Mouse (Mus musculus) liver, postnatal 0 days (tissue): Measurements from ENCODE around the gene Gtf2h1. TPM values are rescaled to one million over a fixed set of nuclear protein-coding genes. Genes with fewer than 3 reads are reported as not detected.

Experiments
- ATAC-seq: fragments of 200-750 bp; cut with Nextera tagmentation; 2 replicates; pipeline ENCODE4 v1.8.0; 2017; ENCODE audit warnings: mild to moderate bottlenecking, moderate library complexity
- DNase-seq: peaks from one replicate; pipeline ENCODE4 v3.0.0-alpha.2; 2016
- H3K27ac ChIP-seq: fragments of 300-500 bp; sonication (generic); 2 replicates; pipeline ENCODE4 v1.5.1; 2014; ENCODE audit warnings: antibody characterized with exemption, moderate library complexity, mild to moderate bottlenecking, low read depth
- H3K27me3 ChIP-seq: fragments of 300-500 bp; sonication (generic); 2 replicates; pipeline ENCODE4 v1.6.1; 2014; ENCODE audit warnings: low read length, control low read depth, mixed read lengths; ENCODE audit not compliant: insufficient read depth
- H3K36me3 ChIP-seq: fragments of 300-500 bp; sonication (generic); replicated peaks from 2 replicates; pipeline ENCODE4 v1.6.1; 2014; ENCODE audit warnings: mild to moderate bottlenecking, control low read depth, low read length, moderate library complexity, mixed read lengths; ENCODE audit not compliant: insufficient read depth
- H3K4me1 ChIP-seq: fragments of 300-500 bp; sonication (generic); 2 replicates; pipeline ENCODE4 v1.6.1; 2014; ENCODE audit warnings: antibody characterized with exemption, mild to moderate bottlenecking, control low read depth; ENCODE audit not compliant: insufficient read depth
- H3K4me2 ChIP-seq: fragments of 300-500 bp; sonication (generic); 2 replicates; pipeline ENCODE4 v1.6.1; 2014; ENCODE audit warnings: low read depth, mild to moderate bottlenecking, low read length, moderate library complexity, mixed read lengths
- H3K4me3 ChIP-seq: fragments of 300-500 bp; sonication (generic); 2 replicates; pipeline ENCODE4 v1.5.1; 2014; ENCODE audit warnings: low read depth, low read length
- H3K9ac ChIP-seq: fragments of 300-500 bp; sonication (generic); replicated peaks from 2 replicates; pipeline ENCODE4 v1.6.1; 2014; ENCODE audit warnings: mild to moderate bottlenecking, moderate library complexity
- H3K9me3 ChIP-seq: fragments of 300-500 bp; sonication (generic); 2 replicates; pipeline ENCODE4 v1.6.1; 2016; ENCODE audit warnings: mild to moderate bottlenecking, control low read depth, low read length, mixed read lengths
- CTCF ChIP-seq: sonication (generic); IDR thresholded peaks from 2 replicates; pipeline ENCODE4 v1.5.1; 2016; ENCODE audit warnings: antibody characterized with exemption, low read depth
- EP300 ChIP-seq: IDR thresholded peaks from 2 replicates; pipeline ENCODE4 v1.6.1; 2016; ENCODE audit warnings: antibody characterized with exemption, low read depth, mild to moderate bottlenecking
- WGBS: fragments of 180-500 bp; shearing (Covaris S2); extraction: QIAGEN DNeasy Blood & Tissue Kit; methylation state at CpG from one replicate; pipeline ENCODE4 v1.1.7; 2014; ENCODE audit not compliant: insufficient replicate concordance; 5-methylcytosine and 5-hydroxymethylcytosine counted together
- polyA plus RNA-seq: library from polyadenylated mRNA; unstranded; fragments of >200 nt; fragmentation: Nextera tagmentation; extraction: Ambion mirVana; gene quantifications from 2 replicates; pipeline ENCODE4 v1.2.1, GENCODE M21; 2015

Gtf2h1 gene
- polyA plus RNA-seq, 1 experiment from 2014 or later, result 18.8 TPM

DNA sequence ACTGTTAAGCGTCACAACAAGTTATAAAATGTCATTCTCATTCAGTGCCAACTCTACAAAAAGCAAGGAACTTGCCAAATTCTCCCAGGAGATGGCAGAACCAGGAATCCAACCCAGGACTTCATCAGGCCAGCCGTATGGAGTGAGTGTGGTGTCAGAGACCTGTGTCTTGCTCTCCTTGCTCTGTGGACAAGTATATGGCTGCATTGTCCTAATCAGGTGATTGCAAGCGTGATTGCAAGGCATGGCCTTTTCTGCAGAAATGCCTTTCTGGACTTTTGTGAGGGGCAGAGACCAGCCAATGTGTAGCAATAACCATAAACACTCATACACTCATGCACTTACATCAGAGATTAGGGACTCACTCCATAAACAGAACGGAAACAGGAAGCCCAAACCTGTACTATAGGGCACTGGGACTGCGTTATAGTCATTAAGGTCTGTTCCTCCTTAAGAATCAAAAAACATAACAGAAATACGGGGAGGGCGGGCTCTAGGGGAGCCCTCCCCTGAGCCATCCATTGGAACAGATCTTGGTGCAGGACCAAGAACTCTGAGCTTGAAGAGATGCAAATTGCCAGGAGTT, 37.9 kb downstream of the Gtf2h1 start:
- ATAC-seq, result peak; percentile 3; the same call in 1 of the 2 replicates
- Histone ChIP-seq H3K27me3 (no peaks in the 10 kb centered on the region), H3K4me1 (peaks cover 49% of the 10 kb centered on the region), H3K9me3 (no peaks in the 10 kb centered on the region), H3K4me3 (no peak overlapping the region), H3K4me2 (no peak overlapping the region), H3K27ac (peak overlapping the region; percentile 80), H3K9ac (no peak overlapping the region), H3K36me3 (no peaks in the 10 kb centered on the region)
- 53% methylated on average over 7 of the region's 7 CpGs for WGBS
- TF ChIP-seq CTCF (no peak), EP300 (no peak)
- DNase-seq, result no peak

DNA sequence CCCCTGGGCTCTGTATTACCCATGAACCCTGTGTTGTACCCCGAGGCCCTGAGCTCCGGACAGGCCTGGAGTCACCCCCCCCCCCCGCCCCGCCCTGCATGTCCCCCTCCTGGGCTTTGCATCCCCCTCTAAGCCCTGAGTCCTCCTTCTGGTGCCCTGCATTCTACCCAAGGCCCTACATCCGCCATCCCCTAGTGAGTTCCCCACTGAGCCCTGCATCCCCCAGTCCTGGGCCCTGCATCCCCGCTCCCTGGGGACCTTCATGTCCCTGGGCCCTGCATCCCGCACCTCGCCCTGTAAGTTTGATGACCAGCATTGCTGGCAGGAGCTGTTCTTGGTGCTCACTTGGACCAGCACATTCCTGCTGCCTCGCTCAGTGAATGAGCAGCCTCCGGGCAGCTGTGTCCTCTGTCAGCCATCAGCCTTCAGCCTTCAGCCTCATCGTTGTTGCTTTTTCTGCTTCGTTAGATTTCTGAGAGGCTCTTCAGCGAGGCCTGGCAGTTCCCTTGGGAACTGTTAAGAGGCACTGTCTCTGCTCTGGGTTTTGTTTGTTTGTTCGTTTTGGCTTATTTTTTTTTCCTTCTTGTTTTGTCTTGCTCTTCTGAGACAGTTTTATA, 39.2 kb downstream of the Gtf2h1 start:
- 77% methylated on average over 13 of the region's 14 CpGs for WGBS
- H3K4me3 ChIP-seq, result no peak overlapping the region
- H3K9ac ChIP-seq, result no peak overlapping the region
- no peak for DNase-seq
- no peak overlapping the region for H3K4me2 ChIP-seq
- no peaks in the 10 kb centered on the region for H3K36me3 ChIP-seq
- no peaks in the 10 kb centered on the region for H3K27me3 ChIP-seq
- TF ChIP-seq CTCF (no peak), EP300 (no peak)
- H3K9me3 ChIP-seq, result no peaks in the 10 kb centered on the region
- H3K4me1 ChIP-seq, result peaks cover 62% of the 10 kb centered on the region
- no peak overlapping the region for H3K27ac ChIP-seq
- no peak for ATAC-seq

DNA sequence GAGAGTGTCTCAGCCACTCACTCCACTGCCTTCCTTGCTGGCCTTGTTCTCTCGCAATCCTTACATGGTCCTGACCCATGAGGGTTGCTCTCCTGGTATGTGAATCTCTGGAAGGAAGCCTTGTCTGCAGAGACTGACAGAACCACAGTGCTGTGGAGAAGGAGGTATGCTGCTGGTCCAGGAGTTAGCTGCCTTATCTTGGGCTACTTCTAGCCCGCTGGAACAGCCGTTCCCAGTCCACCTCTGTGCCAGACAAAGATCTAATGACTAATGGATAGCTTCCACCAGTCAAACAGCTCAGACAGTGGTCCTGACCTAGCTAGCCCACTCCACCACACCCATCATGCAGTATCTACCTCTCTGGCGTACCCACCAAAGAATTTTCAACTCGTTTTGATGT, 40.5 kb downstream of the Gtf2h1 start:
- Histone ChIP-seq H3K27ac (no peak overlapping the region), H3K4me1 (peaks cover 65% of the 10 kb centered on the region), H3K36me3 (no peaks in the 10 kb centered on the region), H3K4me2 (no peak overlapping the region), H3K4me3 (no peak overlapping the region), H3K9ac (no peak overlapping the region), H3K27me3 (no peaks in the 10 kb centered on the region), H3K9me3 (no peaks in the 10 kb centered on the region)
- ATAC-seq, result no peak
- no peak for DNase-seq
- TF ChIP-seq EP300 (no peak), CTCF (no peak)
- WGBS, result 80% methylated on average over 5 of the region's 5 CpGs

DNA sequence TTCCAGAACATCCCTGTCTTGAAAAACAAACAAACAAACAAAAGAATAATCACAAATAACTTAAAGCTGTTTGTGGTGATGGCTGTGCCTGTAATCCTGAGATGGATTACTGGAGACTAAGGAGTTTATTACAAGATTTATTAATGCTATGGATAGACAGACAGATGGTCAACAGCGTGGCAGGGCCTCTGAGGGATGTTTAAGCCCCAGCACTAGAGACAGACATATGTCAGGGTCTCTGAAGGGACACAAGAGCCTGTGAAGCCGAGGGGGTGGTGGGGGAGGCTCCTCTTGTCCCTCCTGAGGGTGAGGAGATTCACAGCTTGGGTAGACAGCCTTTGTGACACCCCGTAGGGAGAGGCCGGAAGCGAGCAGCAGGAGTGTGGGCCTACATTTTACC, 41.2 kb downstream of the Gtf2h1 start:
- H3K4me3 ChIP-seq, result 0 out of 2 replicates have a peak overlapping the region, but pooled peaks have one; percentile 36
- H3K27me3 ChIP-seq, result no peaks in the 10 kb centered on the region
- peak overlapping the region; percentile 99 for H3K27ac ChIP-seq
- peak overlapping the region; percentile 63 for H3K4me2 ChIP-seq
- no peaks in the 10 kb centered on the region for H3K9me3 ChIP-seq
- TF ChIP-seq CTCF (no peak), EP300 (no peak)
- peak overlapping the region; percentile 73 for H3K9ac ChIP-seq
- no peaks in the 10 kb centered on the region for H3K36me3 ChIP-seq
- peaks cover 64% of the 10 kb centered on the region for H3K4me1 ChIP-seq
- no peak for ATAC-seq
- WGBS, result 81% methylated on average over 5 of the region's 5 CpGs
- no peak for DNase-seq

DNA sequence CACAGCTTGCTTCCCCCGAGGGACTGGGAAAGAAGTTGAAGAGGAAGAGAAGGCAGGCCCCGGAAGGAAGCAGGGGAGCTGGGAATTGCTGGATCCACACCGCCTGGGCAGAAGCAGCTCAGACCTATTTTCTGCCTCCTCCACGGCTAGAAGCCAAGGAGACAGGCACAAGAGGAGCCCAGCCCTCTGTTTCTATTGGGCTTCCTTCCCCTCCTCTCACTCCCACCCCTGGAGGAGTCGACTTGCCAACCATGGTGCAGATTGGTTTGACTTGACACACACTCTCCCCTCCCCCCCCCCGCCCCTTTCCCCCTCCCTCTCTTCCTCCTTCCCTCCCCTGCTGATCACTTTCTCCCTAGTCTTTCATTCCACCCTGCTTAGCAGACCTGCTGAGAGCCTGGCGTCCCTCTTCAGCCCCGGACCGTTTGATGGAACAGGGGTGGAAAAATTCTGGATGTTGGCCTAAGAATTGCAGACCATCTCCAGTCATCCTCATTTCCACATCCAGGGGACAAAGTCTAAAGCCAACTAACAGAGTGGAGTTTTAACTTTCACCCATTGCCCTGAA, 42.3 kb downstream of the Gtf2h1 start:
- Histone ChIP-seq H3K9ac (peak overlapping the region; percentile 73), H3K9me3 (no peaks in the 10 kb centered on the region), H3K4me3 (peak overlapping the region; percentile 36), H3K27me3 (no peaks in the 10 kb centered on the region), H3K4me2 (peak overlapping the region; percentile 63), H3K4me1 (peaks cover 62% of the 10 kb centered on the region), H3K36me3 (no peaks in the 10 kb centered on the region), H3K27ac (peak overlapping the region; percentile 99)
- 4% methylated on average over 9 of the region's 9 CpGs for WGBS
- ATAC-seq (peak; percentile 53), DNase-seq (peak; percentile 58)
- TF ChIP-seq EP300 (peak; percentile 76), CTCF (no peak)

DNA sequence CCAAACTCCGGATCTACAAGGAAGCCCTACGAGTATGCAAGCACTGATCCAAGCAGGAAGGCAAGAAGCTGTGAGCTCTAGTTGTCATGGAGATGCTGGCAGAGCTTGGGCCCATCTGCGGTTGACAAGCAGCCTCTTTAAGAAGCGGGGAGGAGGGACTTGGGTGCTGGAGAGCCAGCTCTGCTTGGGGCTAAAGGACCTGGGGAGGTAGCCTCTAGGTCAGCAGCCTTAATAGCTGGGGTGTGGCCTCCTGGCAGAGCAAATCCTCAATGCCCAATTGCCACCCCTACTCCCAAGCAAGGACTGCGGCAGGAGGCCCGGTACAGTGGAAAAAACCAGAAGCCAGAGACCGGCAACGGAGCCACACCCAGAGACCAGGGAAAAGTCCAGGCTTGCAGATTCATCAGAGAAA, 43.0 kb downstream of the Gtf2h1 start:
- H3K27me3 ChIP-seq, result no peaks in the 10 kb centered on the region
- 6% methylated on average over 8 of the region's 8 CpGs for WGBS
- no peak for TF ChIP-seq CTCF
- no peak for TF ChIP-seq EP300
- H3K36me3 ChIP-seq, result no peaks in the 10 kb centered on the region
- H3K4me3 ChIP-seq, result no peak overlapping the region; the same call in 1 of the 2 replicates
- H3K27ac ChIP-seq, result peak overlapping the region; percentile 99
- DNase-seq (peak; percentile 44), ATAC-seq (peak; percentile 17)
- H3K4me1 ChIP-seq, result peaks cover 55% of the 10 kb centered on the region
- peak overlapping the region; percentile 63 for H3K4me2 ChIP-seq
- H3K9me3 ChIP-seq, result no peaks in the 10 kb centered on the region
- H3K9ac ChIP-seq, result peak overlapping the region; percentile 37; the same call in 1 of the 2 replicates
